Comparison of ENCODE assay signal across 8 mouse cellular contexts in the genomic region with DNA sequence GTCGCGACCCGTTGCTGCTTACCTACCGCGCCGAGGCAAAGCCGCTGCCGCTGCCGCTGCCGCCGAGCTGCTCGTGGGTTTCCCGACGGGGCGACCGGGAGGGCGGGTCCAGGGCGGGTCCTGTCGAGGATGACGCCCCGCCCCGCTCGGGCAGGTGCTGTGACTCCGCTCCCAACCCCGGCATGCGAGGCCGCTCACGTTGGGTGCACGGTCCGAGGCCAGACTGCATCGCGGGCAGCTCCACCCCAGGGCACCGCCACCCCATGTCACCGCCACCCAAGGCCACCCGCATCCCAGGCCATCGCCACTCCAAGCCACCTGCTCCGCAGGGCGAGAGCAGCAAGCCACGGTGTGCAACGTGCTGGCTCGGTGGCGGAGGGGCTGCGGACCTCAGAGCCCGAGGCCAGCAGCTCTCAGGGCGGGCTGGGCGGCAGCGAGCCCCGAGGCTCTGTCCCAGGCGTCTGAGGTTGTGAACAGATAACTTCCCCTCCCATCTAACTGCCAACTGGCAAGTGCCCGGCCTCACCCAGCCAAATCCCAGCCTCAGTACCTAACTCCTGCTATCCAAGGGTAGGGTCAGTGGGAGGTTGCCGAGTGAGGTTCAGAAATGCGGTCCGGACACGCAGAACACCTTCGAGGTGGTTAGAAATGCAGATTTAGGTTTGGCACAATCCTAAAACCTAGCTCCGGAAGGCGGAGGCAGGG. TPM values are rescaled to one million over a fixed set of nuclear protein-coding genes. Genes with fewer than 3 reads are reported as not detected.
DNase-seq lines count a peak whose midpoint lies in the region; ATAC-seq and TF ChIP-seq lines count a peak whose summit lies in the region.

A gene (minus strand): TSS at position 96 of the 705 bp plus-strand sequence.

- H3K9ac ChIP-seq in kidney, embryonic 16.5 days (replicated peaks; ENCODE audit: low read length): peak within 1 kb of the TSS; percentile 42; the same call in 1 of the 2 replicates
- no peak within 1 kb of the TSS for H3K9ac ChIP-seq in liver, embryonic 15.5 days

- H3K4me1 ChIP-seq in kidney, embryonic 16.5 days (ENCODE audit: insufficient read depth, low read length): peaks cover 17% of the 10 kb centered on the region
- H3K4me1 ChIP-seq in bone marrow macrophage, adult 2 months (ENCODE audit: control insufficient read depth, insufficient read depth, low read length): peaks cover 34% of the 10 kb centered on the region
- peaks cover 26% of the 10 kb centered on the region for H3K4me1 ChIP-seq in liver, embryonic 15.5 days (replicated peaks)

- no peaks in the 10 kb centered on the region for H3K36me3 ChIP-seq in kidney, embryonic 16.5 days (ENCODE audit: insufficient read depth, low read length)
- no peaks in the 10 kb centered on the region for H3K36me3 ChIP-seq in liver, embryonic 15.5 days (replicated peaks)

- H3K27ac ChIP-seq in kidney, embryonic 16.5 days (ENCODE audit: low read length): no peak within 1 kb of the TSS
- peak within 1 kb of the TSS; percentile 76 for H3K27ac ChIP-seq in bone marrow macrophage, adult 2 months (ENCODE audit: insufficient read depth, low read depth, low read length)
- H3K27ac ChIP-seq in liver, embryonic 15.5 days (replicated peaks): no peak within 1 kb of the TSS

- H3K4me2 ChIP-seq in kidney, embryonic 16.5 days (replicated peaks; ENCODE audit: low read depth, low read length): peak within 1 kb of the TSS; percentile 61
- peak within 1 kb of the TSS; percentile 69 for H3K4me2 ChIP-seq in liver, embryonic 15.5 days

- no peak for TF ChIP-seq CTCF in bone marrow macrophage, adult 2 months (IDR thresholded peaks at IDR 0.05; ENCODE audit: low read depth, low read length)

- WGBS in kidney, embryonic 16.5 days: 5% methylated on average over 57 of the region's 57 CpGs
- WGBS in liver, embryonic 15.5 days (ENCODE audit: insufficient replicate concordance): 9% methylated on average over 39 of the region's 57 CpGs

- no peaks in the 10 kb centered on the region for H3K9me3 ChIP-seq in kidney, embryonic 16.5 days (ENCODE audit: low read length)
- no peaks in the 10 kb centered on the region; the same call in 1 of the 2 replicates for H3K9me3 ChIP-seq in liver, embryonic 15.5 days (replicated peaks)

- peak within 1 kb of the TSS; percentile 45 for H3K4me3 ChIP-seq in kidney, embryonic 16.5 days (ENCODE audit: low read length)
- peak within 1 kb of the TSS; percentile 78 for H3K4me3 ChIP-seq in bone marrow macrophage, adult 2 months (ENCODE audit: insufficient read depth, low read length)
- peak within 1 kb of the TSS; percentile 48 for H3K4me3 ChIP-seq in liver, embryonic 15.5 days (replicated peaks)

- ATAC-seq in kidney, embryonic 16.5 days (ENCODE audit: low FRiP score, low TSS enrichment): 0 out of 2 replicates have a peak, but pooled peaks have one; percentile 33
- ATAC-seq in hematopoietic stem cell, adult 5-6 weeks (replicated peaks in 1 of 2; ENCODE audit: insufficient read depth in 1 of 2, low FRiP score in 2 of 2, low TSS enrichment in 1 of 2, low read depth in 1 of 2, poor library complexity in 2 of 2, severe bottlenecking in 2 of 2): peak in 1 of 2 experiments; percentile 30; a peak in 2 of 4 replicates
- ATAC-seq in liver, embryonic 15.5 days (ENCODE audit: insufficient read depth): peak; percentile 54; the same call in 1 of the 2 replicates

- no peak for TF ChIP-seq POLR2A in bone marrow macrophage, adult 2 months (IDR thresholded peaks at IDR 0.05; ENCODE audit: borderline replicate concordance, low read depth, low read length)

- no peak for DNase-seq in kidney, adult 8-10 months
- DNase-seq in neural tube, embryonic 10.5 days (ENCODE audit: extremely low spot score, low spot score): peak; percentile 50
- peak; percentile 82 for DNase-seq in thymus, postnatal 14 days
- no peak for DNase-seq in layer of hippocampus, adult 11-12 months (ENCODE audit: low spot score)

- H3K27me3 ChIP-seq in kidney, embryonic 16.5 days (ENCODE audit: insufficient read depth, low read length): peaks cover 46% of the 10 kb centered on the region
- H3K27me3 ChIP-seq in liver, embryonic 15.5 days: peaks cover 78% of the 10 kb centered on the region

RNA-seq across cellular contexts. Expression of the gene that starts here (rescaled TPM):
- 0.87 and 1.1 TPM in 2 replicates for polyA plus RNA-seq in kidney, embryonic 16.5 days (2015; fragmentation: Nextera tagmentation; extraction: Ambion mirVana)
- polyA plus RNA-seq in bone marrow macrophage, adult 2 months (2012; ENCODE audit: insufficient read depth, insufficient read length, missing spikeins): 11.5 and 14.9 TPM in 2 replicates
- total RNA-seq in hematopoietic stem cell, adult 5-6 weeks (2017): 40.8 and 56.5 TPM in 2 replicates
- polyA plus RNA-seq in liver, embryonic 15.5 days (2015; fragmentation: Nextera tagmentation; extraction: Ambion mirVana): 1.2 and 1.5 TPM in 2 replicates

Comparison
In these comparisons a context has a peak if more than half of its experiments do, and no peak if none do; other contexts are left out.
1. DNase-seq: peak in neural tube, embryonic 10.5 days (single experiment) and thymus, postnatal 14 days (single experiment); none in kidney, adult 8-10 months (0 of 2) and layer of hippocampus, adult 11-12 months (single experiment).
2. Peak in every context shown above with its lines, with median percentiles within 50 percentile points of each other: H3K4me3 ChIP-seq.